Mouse (Mus musculus) MEL (cell line): ENCODE data around the gene C1qtnf1. TPM values are rescaled to one million over a fixed set of nuclear protein-coding genes. Genes with fewer than 3 reads are reported as not detected.

Experiments
- DNase-seq: peaks from one replicate; pipeline ENCODE4 v3.0.0; 2011; ENCODE audit warnings: low read depth, low spot score
- H3K27ac ChIP-seq: 2 replicates; pipeline ENCODE4 v1.5.1; 2012; ENCODE audit warnings: low read depth, mild to moderate bottlenecking, control low read depth, low read length, moderate library complexity; ENCODE audit not compliant: control insufficient read depth
- H3K27me3 ChIP-seq, 2 experiments: fragments of 150-350 bp in 1 of 2; sonication (generic) in 1 of 2; 2 replicates each; pipeline ENCODE4 v1.6.1; 2012; ENCODE audit warnings: low read length in 2 of 2, mild to moderate bottlenecking in 2 of 2, improper control_type of control experiment in 1 of 2, moderate library complexity in 1 of 2; ENCODE audit not compliant: insufficient read depth in 2 of 2, control insufficient read depth in 1 of 2
- H3K36me3 ChIP-seq, 2 experiments: 2 replicates each; pipeline ENCODE4 v1.6.1; 2012 to 2014; ENCODE audit warnings: low read length in 2 of 2, improper control_type of control experiment in 1 of 2, inconsistent platforms in 1 of 2, mild to moderate bottlenecking in 1 of 2; ENCODE audit not compliant: insufficient read depth in 2 of 2, control insufficient read depth in 1 of 2
- H3K4me1 ChIP-seq, 2 experiments: fragments of 150-350 bp in 1 of 2; sonication (generic) in 1 of 2; 2 replicates each; pipeline ENCODE4 v1.6.1; 2012; ENCODE audit warnings: low read length in 2 of 2, improper control_type of control experiment in 1 of 2, mild to moderate bottlenecking in 1 of 2; ENCODE audit not compliant: insufficient read depth in 2 of 2, control insufficient read depth in 1 of 2
- H3K4me3 ChIP-seq, 2 experiments: fragments of 150-350 bp in 1 of 2; sonication (generic) in 1 of 2; 2 replicates each; pipeline ENCODE4 v1.5.1; 2012; ENCODE audit warnings: low read depth in 2 of 2, low read length in 2 of 2, mild to moderate bottlenecking in 2 of 2, moderate library complexity in 2 of 2, control low read depth in 1 of 2, improper control_type of control experiment in 1 of 2; ENCODE audit not compliant: control insufficient read depth in 1 of 2, insufficient read depth in 1 of 2
- H3K79me2 ChIP-seq: 2 replicates; pipeline ENCODE4 v1.6.1; 2012; ENCODE audit warnings: mild to moderate bottlenecking, low read length, moderate library complexity; ENCODE audit not compliant: control insufficient read depth, poor library complexity, insufficient read depth
- H3K9ac ChIP-seq: 2 replicates; pipeline ENCODE4 v1.6.1; 2012; ENCODE audit warnings: low read depth, mild to moderate bottlenecking, control low read depth, low read length, moderate library complexity; ENCODE audit not compliant: control insufficient read depth, poor library complexity, severe bottlenecking
- H3K9me3 ChIP-seq: fragments of 150-350 bp; sonication (generic); replicated peaks from 2 replicates; pipeline ENCODE4 v1.6.1; 2012; ENCODE audit warnings: mild to moderate bottlenecking, low read length, improper control_type of control experiment, moderate library complexity; ENCODE audit not compliant: insufficient read depth
- CHD1 ChIP-seq: IDR thresholded peaks from 2 replicates; pipeline ENCODE4 v1.6.1; 2012; ENCODE audit warnings: low read depth, mild to moderate bottlenecking, inconsistent platforms, low read length, improper control_type of control experiment
- CHD2 ChIP-seq: IDR thresholded peaks from 2 replicates; pipeline ENCODE4 v1.6.1; 2011; ENCODE audit warnings: low read length, improper control_type of control experiment
- CTCF ChIP-seq, 3 experiments: IDR thresholded peaks in 2 of 3; conservative IDR thresholded peaks in 1 of 3; 2 replicates each; pipeline ENCODE4 v1.5.1; 2011 to 2012; ENCODE audit warnings: low read length in 3 of 3, low read depth in 2 of 3, mild to moderate bottlenecking in 2 of 3, improper control_type of control experiment in 1 of 3, inconsistent platforms in 1 of 3, mixed read lengths in 1 of 3, moderate library complexity in 1 of 3; ENCODE audit not compliant: control insufficient read depth in 1 of 3, insufficient read depth in 1 of 3, poor library complexity in 1 of 3, severe bottlenecking in 1 of 3
- E2F4 ChIP-seq: IDR thresholded peaks from 2 replicates; pipeline ENCODE4 v1.6.1; 2011; ENCODE audit warnings: low read depth, low read length, improper control_type of control experiment, borderline replicate concordance
- ETS1 ChIP-seq: IDR thresholded peaks from 2 replicates; pipeline ENCODE4 v1.6.1; 2012; ENCODE audit warnings: low read depth, mild to moderate bottlenecking, inconsistent platforms, low read length, improper control_type of control experiment, moderate library complexity
- MAX ChIP-seq: IDR thresholded peaks from 2 replicates; pipeline ENCODE4 v1.6.1; 2011; ENCODE audit warnings: low read length, improper control_type of control experiment
- MEF2A ChIP-seq: IDR thresholded peaks from 2 replicates; pipeline ENCODE4 v1.6.1; 2014; ENCODE audit warnings: low read depth, mild to moderate bottlenecking, inconsistent platforms, low read length, improper control_type of control experiment; ENCODE audit not compliant: poor library complexity, insufficient replicate concordance, severe bottlenecking; ENCODE audit errors: extremely low read depth
- MXI1 ChIP-seq: IDR thresholded peaks from 2 replicates; pipeline ENCODE4 v1.6.1; 2011; ENCODE audit warnings: mild to moderate bottlenecking, low read depth, low read length, improper control_type of control experiment
- MYB ChIP-seq: IDR thresholded peaks from 2 replicates; pipeline ENCODE4 v1.6.1; 2011; ENCODE audit warnings: mild to moderate bottlenecking, low read depth, low read length, improper control_type of control experiment
- NRF1 ChIP-seq: IDR thresholded peaks from 2 replicates; pipeline ENCODE4 v1.6.1; 2014; ENCODE audit warnings: low read depth, mild to moderate bottlenecking, inconsistent platforms, low read length, improper control_type of control experiment, moderate library complexity; ENCODE audit not compliant: poor library complexity, insufficient read depth, severe bottlenecking
- POLR2A ChIP-seq, 2 experiments: IDR thresholded peaks; 2 replicates each; pipeline ENCODE4 v1.6.1; 2011 to 2012; ENCODE audit warnings: low read length in 2 of 2, mild to moderate bottlenecking in 2 of 2, control low read depth in 1 of 2, improper control_type of control experiment in 1 of 2, low read depth in 1 of 2, moderate library complexity in 1 of 2; ENCODE audit not compliant: control insufficient read depth in 1 of 2, insufficient read depth in 1 of 2, poor library complexity in 1 of 2
- POLR2AphosphoS5 ChIP-seq: IDR thresholded peaks from 2 replicates; pipeline ENCODE4 v1.6.1; 2012; ENCODE audit warnings: low read depth, borderline replicate concordance, mild to moderate bottlenecking, inconsistent platforms, low read length, moderate library complexity, mixed read lengths
- SIN3A ChIP-seq: IDR thresholded peaks from 2 replicates; pipeline ENCODE4 v1.6.1; 2012; ENCODE audit warnings: low read length, improper control_type of control experiment, inconsistent platforms
- SMC3 ChIP-seq: IDR thresholded peaks from 2 replicates; pipeline ENCODE4 v1.6.1; 2011; ENCODE audit warnings: low read depth, low read length, improper control_type of control experiment
- TCF12 ChIP-seq: IDR thresholded peaks from 2 replicates; pipeline ENCODE4 v1.6.1; 2014; ENCODE audit warnings: low read depth, mild to moderate bottlenecking, inconsistent platforms, low read length, improper control_type of control experiment, moderate library complexity
- UBTF ChIP-seq: IDR thresholded peaks from 2 replicates; pipeline ENCODE4 v1.6.1; 2012; ENCODE audit warnings: low read depth, mild to moderate bottlenecking, inconsistent platforms, low read length, improper control_type of control experiment, moderate library complexity, borderline replicate concordance; ENCODE audit not compliant: insufficient read depth
- USF1 ChIP-seq: IDR thresholded peaks from 2 replicates; pipeline ENCODE4 v1.6.1; 2014; ENCODE audit warnings: low read depth, mild to moderate bottlenecking, inconsistent platforms, low read length, improper control_type of control experiment, moderate library complexity
- USF2 ChIP-seq, 2 experiments: IDR thresholded peaks; 2 replicates each; pipeline ENCODE4 v1.6.1; 2011 to 2012; ENCODE audit warnings: improper control_type of control experiment in 2 of 2, low read length in 2 of 2, borderline replicate concordance in 1 of 2, inconsistent platforms in 1 of 2, low read depth in 1 of 2, mild to moderate bottlenecking in 1 of 2; ENCODE audit not compliant: insufficient read depth in 1 of 2
- ZKSCAN1 ChIP-seq: IDR thresholded peaks from 2 replicates; pipeline ENCODE4 v1.6.1; 2012; ENCODE audit warnings: low read depth, mild to moderate bottlenecking, inconsistent platforms, low read length, improper control_type of control experiment, moderate library complexity
- ZMIZ1 ChIP-seq: IDR thresholded peaks from 2 replicates; pipeline ENCODE4 v1.6.1; 2012; ENCODE audit warnings: low read depth, mild to moderate bottlenecking, inconsistent platforms, low read length, improper control_type of control experiment, moderate library complexity
- ZNF384 ChIP-seq: IDR thresholded peaks from 2 replicates; pipeline ENCODE4 v1.6.1; 2012; ENCODE audit warnings: low read depth, mild to moderate bottlenecking, inconsistent platforms, low read length, improper control_type of control experiment
- polyA plus RNA-seq, 2 experiments: library from polyadenylated mRNA; stranded (reverse) in 1 of 2; unstranded in 1 of 2; fragments of >175 nt in 1 of 2; fragments of >200 nt in 1 of 2; gene quantifications; 2 replicates each; pipeline versions ENCODE4 v1.2.1 to v1.2.4; 2012; ENCODE audit warnings: low replicate concordance in 2 of 2, low read depth in 1 of 2; ENCODE audit not compliant: insufficient read length in 2 of 2, insufficient read depth in 1 of 2, missing spikeins in 1 of 2
- total RNA-seq: library from RNA; depleted of rRNA; stranded (reverse); fragments of 300-350 nt; gene quantifications from 2 replicates; pipeline ENCODE4 v1.2.3, GENCODE M21; 2012

C1qtnf1 gene
- total and polyA plus RNA-seq, 3 experiments, result 0.27 to 0.72 TPM; not detected in 1

- Histone ChIP-seq H3K4me3 (no peak overlapping the region), H3K9ac (no peak overlapping the region), H3K27ac (no peak overlapping the region)
- DNase-seq, result no peak
- TF ChIP-seq SIN3A (no peak), ZMIZ1 (no peak), MAX (no peak), USF2 (IDR thresholded peaks at IDR 0.05; ENCODE audit: borderline replicate concordance in 1 of 2, insufficient read depth in 1 of 2, low read depth in 1 of 2, low read length in 2 of 2) (no peak), CTCF (IDR thresholded peaks at IDR 0.05 in 2 of 3, conservative IDR thresholded peaks at IDR 0.05 in 1 of 3; ENCODE audit: control insufficient read depth in 1 of 3, insufficient read depth in 1 of 3, low read depth in 2 of 3, low read length in 3 of 3, poor library complexity in 1 of 3, severe bottlenecking in 1 of 3) (no peak), USF1 (no peak), MXI1 (no peak), E2F4 (no peak), SMC3 (no peak), NRF1 (no peak), ZKSCAN1 (no peak), UBTF (no peak), MYB (no peak)
- TF ChIP-seq, all 39 proteins: peak for 0
- Histone ChIP-seq H3K36me3 (peaks cover 0 to 8% of the 10 kb centered on the region in 2 experiments; a peak in 2 of 4 replicates), H3K27me3 (no peaks in the 10 kb centered on the region), H3K9me3 (no peaks in the 10 kb centered on the region), H3K79me2 (no peaks in the 10 kb centered on the region), H3K4me1 (peaks cover 6 to 18% of the 10 kb centered on the region in 2 experiments)
These were observed 3.3 kb downstream of the C1qtnf1 start for GRCm38 (mm10) chr11:118431100-118431948.

DNA sequence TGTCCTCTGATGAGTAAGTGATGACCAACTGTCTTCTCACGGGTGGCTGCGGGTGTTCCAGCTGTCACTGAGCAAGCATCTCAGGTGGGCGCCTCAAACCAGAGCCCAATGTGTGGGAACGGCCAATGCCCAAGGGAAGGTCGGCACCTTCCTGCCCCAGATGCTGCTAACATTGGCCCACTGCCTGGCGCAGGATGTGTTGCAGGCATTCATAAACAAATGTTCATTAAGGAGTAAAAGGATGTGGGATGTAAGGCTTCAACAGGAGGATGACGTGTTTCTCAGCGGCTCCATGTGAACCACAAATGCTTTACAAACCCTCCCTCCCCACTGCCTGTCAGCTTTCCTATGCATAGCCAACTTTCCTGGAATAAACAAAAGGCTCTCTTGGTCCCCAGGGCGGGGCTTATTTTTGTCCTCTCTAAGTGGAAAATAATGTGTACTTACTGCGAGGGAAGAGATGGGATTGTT is 5.4 kb downstream of the C1qtnf1 start:
- peak overlapping the region; percentile 67 for H3K9ac ChIP-seq
- H3K4me3 ChIP-seq, result peak overlapping the region; percentile 47 to 68
- peaks cover 4 to 10% of the 10 kb centered on the region in 2 experiments for H3K4me1 ChIP-seq
- DNase-seq, result no peak
- 0 out of 4 replicates have a peak, but pooled peaks cover 0 to 2% of the 10 kb centered on the region in 2 experiments for H3K36me3 ChIP-seq
- H3K27ac ChIP-seq, result peak overlapping the region; percentile 50
- H3K27me3 ChIP-seq, result no peaks in the 10 kb centered on the region
- H3K9me3 ChIP-seq, result no peaks in the 10 kb centered on the region
- H3K79me2 ChIP-seq, result no peaks in the 10 kb centered on the region
- TF ChIP-seq CTCF (IDR thresholded peaks at IDR 0.05 in 2 of 3, conservative IDR thresholded peaks at IDR 0.05 in 1 of 3; ENCODE audit: control insufficient read depth in 1 of 3, insufficient read depth in 1 of 3, low read depth in 2 of 3, low read length in 3 of 3, poor library complexity in 1 of 3, severe bottlenecking in 1 of 3) (no peak), TCF12 (no peak), CHD2 (no peak), ETS1 (no peak), CHD1 (no peak), POLR2AphosphoS5 (no peak), MAX (no peak), POLR2A (IDR thresholded peaks at IDR 0.05; ENCODE audit: control insufficient read depth in 1 of 2, insufficient read depth in 1 of 2, low read depth in 1 of 2, low read length in 2 of 2, poor library complexity in 1 of 2) (no peak), NRF1 (no peak), MEF2A (no peak), ZKSCAN1 (no peak), USF2 (IDR thresholded peaks at IDR 0.05; ENCODE audit: borderline replicate concordance in 1 of 2, insufficient read depth in 1 of 2, low read depth in 1 of 2, low read length in 2 of 2) (no peak), ZNF384 (no peak)
